In the genomic region with DNA sequence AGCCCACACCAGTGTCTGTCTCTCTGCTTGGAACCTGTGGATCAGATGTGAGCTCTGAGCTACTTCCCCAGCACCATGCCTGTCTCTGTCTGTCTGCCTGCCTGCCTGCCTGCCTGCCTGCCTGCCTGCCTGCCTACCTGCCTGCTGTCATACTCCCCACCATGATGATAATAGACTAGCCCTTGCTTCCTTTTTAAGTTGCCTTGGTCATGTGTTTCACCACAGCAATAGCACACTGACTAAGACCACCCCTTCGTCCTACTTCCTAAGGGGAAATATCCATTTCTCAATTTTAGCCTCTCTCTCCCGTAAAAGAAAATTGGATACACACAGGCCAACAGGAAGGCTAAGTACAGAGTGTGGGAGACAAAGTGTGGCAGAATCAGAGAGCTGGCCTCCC, we compare ENCODE assay signal across 22 mouse cellular contexts. TPM values are rescaled to one million over a fixed set of nuclear protein-coding genes. Genes with fewer than 3 reads are reported as not detected.
DNase-seq lines count a peak whose midpoint lies in the region; ATAC-seq and TF ChIP-seq lines count a peak whose summit lies in the region.
"Had no signal": no experiment of that assay in that cellular context is flagged by ENCODE, and none has a peak within 500 bp of the region (broad histone marks: within the 10 kb centered on the region; RNA-seq: fewer than 3 reads in every experiment).

No protein-coding gene starts in this region.

- DNase-seq in gastrocnemius, adult 2 months, result no peak
- DNase-seq in gastrocnemius, postnatal 36 days, result no peak
- DNase-seq in lung, postnatal 0 days (ENCODE audit: low spot score), result no peak
- no peak for DNase-seq in lung, adult 2 months
- DNase-seq in ovary, postnatal 36 days (ENCODE audit: low spot score), result no peak
- no peak for DNase-seq in MN1 (ENCODE audit: low spot score)
- DNase-seq: adrenal gland, adult 8-10 months; cerebellum, adult 11 months; embryo, embryonic 11 days; heart, postnatal 4 days; layer of hippocampus, postnatal 36 days; retina, postnatal 1 day; thymus, adult 18-20 months; thymus, postnatal 4 days had no signal

- TF ChIP-seq CTCF in gastrocnemius, adult 2 months (IDR thresholded peaks at IDR 0.05), result no peak
- no peak for TF ChIP-seq CTCF in lung, postnatal 0 days (IDR thresholded peaks at IDR 0.05)
- TF ChIP-seq CTCF in lung, adult 2 months (IDR thresholded peaks at IDR 0.05; ENCODE audit: insufficient read depth, low read length), result no peak
- TF ChIP-seq CTCF in small intestine, adult 2 months (IDR thresholded peaks at IDR 0.05; ENCODE audit: extremely low read depth, insufficient read length, insufficient replicate concordance, low read depth, low read length), result no peak

- H3K4me1 ChIP-seq in lung, postnatal 0 days (ENCODE audit: insufficient read depth, low read depth, low read length), result no peaks in the 10 kb centered on the region; the same call in 1 of the 2 replicates
- H3K4me1 ChIP-seq in lung, adult 2 months (ENCODE audit: control insufficient read depth, insufficient read depth, low read length), result peaks cover 6% of the 10 kb centered on the region
- H3K4me1 ChIP-seq in small intestine, adult 2 months (ENCODE audit: control insufficient read depth, insufficient read depth, insufficient read length, low read length), result peaks cover 9% of the 10 kb centered on the region; the same call in 1 of the 2 replicates
- H3K4me1 ChIP-seq: forebrain, embryonic 15.5 days; hindbrain, embryonic 15.5 days; limb, embryonic 13.5 days; stomach, embryonic 15.5 days had no signal

- peak overlapping the region; percentile 14; the same call in 1 of the 2 replicates for H3K4me3 ChIP-seq in gastrocnemius, adult 2 months
- no peak overlapping the region for H3K4me3 ChIP-seq in lung, postnatal 0 days (ENCODE audit: low read depth, low read length)
- no peak overlapping the region for H3K4me3 ChIP-seq in lung, adult 2 months (replicated peaks; ENCODE audit: extremely low read depth, low read depth, low read length)
- no peak overlapping the region for H3K4me3 ChIP-seq in small intestine, adult 2 months (ENCODE audit: low read depth, low read length)
- H3K4me3 ChIP-seq: forebrain, embryonic 15.5 days; hindbrain, embryonic 15.5 days; intestine, embryonic 15.5 days; limb, embryonic 13.5 days; stomach, embryonic 15.5 days had no signal

- no peak for TF ChIP-seq EP300 in lung, postnatal 0 days (IDR thresholded peaks at IDR 0.05)

- H3K9me3 ChIP-seq in lung, postnatal 0 days (ENCODE audit: low read length), result no peaks in the 10 kb centered on the region
- H3K9me3 ChIP-seq: forebrain, embryonic 15.5 days; hindbrain, embryonic 15.5 days; intestine, embryonic 15.5 days; limb, embryonic 13.5 days; stomach, embryonic 15.5 days had no signal

- no peak overlapping the region for H3K4me2 ChIP-seq in lung, postnatal 0 days (replicated peaks; ENCODE audit: low read depth, low read length)
- H3K4me2 ChIP-seq: forebrain, embryonic 15.5 days; hindbrain, embryonic 15.5 days; intestine, embryonic 15.5 days; limb, embryonic 13.5 days; stomach, embryonic 15.5 days had no signal

- intact Hi-C loops in gastrocnemius, adult 2 months (cut with DNase I), result no loop called here
- intact Hi-C loops in gastrocnemius, postnatal 36 days (cut with DNase I), result no loop called here

- peak overlapping the region; percentile 85 for H3K27ac ChIP-seq in gastrocnemius, adult 2 months
- 0 out of 2 replicates have a peak overlapping the region, but pooled peaks have one; percentile 2 for H3K27ac ChIP-seq in lung, postnatal 0 days (ENCODE audit: low read length)
- H3K27ac ChIP-seq in small intestine, adult 2 months (ENCODE audit: insufficient read depth, low read depth, low read length), result 0 out of 2 replicates have a peak overlapping the region, but pooled peaks have one; percentile 11
- H3K27ac ChIP-seq: forebrain, embryonic 15.5 days; hindbrain, embryonic 15.5 days; intestine, embryonic 15.5 days; limb, embryonic 13.5 days; stomach, embryonic 15.5 days had no signal

- H3K36me3 ChIP-seq in lung, postnatal 0 days (ENCODE audit: insufficient read depth, low read length), result peaks cover 5% of the 10 kb centered on the region; the same call in 1 of the 2 replicates
- H3K36me3 ChIP-seq in small intestine, adult 2 months (ENCODE audit: control insufficient read depth, insufficient read depth, low read length), result peaks cover 3% of the 10 kb centered on the region
- H3K36me3 ChIP-seq: intestine, embryonic 15.5 days had no signal

- WGBS in lung, postnatal 0 days, result 64% methylated on average over 2 of the region's 2 CpGs
- WGBS in lung, adult 2 months, result 57% methylated on average over 2 of the region's 2 CpGs
- 74% methylated on average over 2 of the region's 2 CpGs for WGBS in small intestine, adult 2 months

- no peak for TF ChIP-seq POLR2A in lung, adult 2 months (IDR thresholded peaks at IDR 0.05; ENCODE audit: borderline replicate concordance, extremely low read depth, low read depth, low read length)
- no peak for TF ChIP-seq POLR2A in small intestine, adult 2 months (IDR thresholded peaks at IDR 0.05; ENCODE audit: low read depth, low read length)

- no peak for ATAC-seq in lung, postnatal 0 days
- peak; percentile 75 for ATAC-seq in granulocyte monocyte progenitor cell, adult 5-6 weeks (replicated peaks; ENCODE audit: poor library complexity, severe bottlenecking)
- ATAC-seq: forebrain, embryonic 15.5 days; intestine, embryonic 15.5 days; Patski had no signal

- no peaks in the 10 kb centered on the region for H3K27me3 ChIP-seq in lung, postnatal 0 days (replicated peaks; ENCODE audit: insufficient read depth, low read length)
- H3K27me3 ChIP-seq in small intestine, adult 2 months (ENCODE audit: control insufficient read depth, insufficient read depth, low read length), result no peaks in the 10 kb centered on the region
- H3K27me3 ChIP-seq: forebrain, embryonic 15.5 days; hindbrain, embryonic 15.5 days; intestine, embryonic 15.5 days; limb, embryonic 13.5 days; Patski; stomach, embryonic 15.5 days had no signal

- no peak overlapping the region for H3K9ac ChIP-seq in lung, postnatal 0 days (replicated peaks; ENCODE audit: low read depth)
- H3K9ac ChIP-seq: forebrain, embryonic 15.5 days; hindbrain, embryonic 15.5 days; intestine, embryonic 15.5 days; limb, embryonic 13.5 days; stomach, embryonic 15.5 days had no signal

RNA-seq across cellular contexts. Expression of a gene that starts 20.3 kb away (rescaled TPM):
- 100 to 1,000 TPM; 143 to 150 TPM for total RNA-seq in gastrocnemius, adult 2 months (2021)
- 100 to 1,000 TPM; 130 to 135 TPM for total RNA-seq in gastrocnemius, postnatal 36 days (2021)
- 197 and 200 TPM in 2 replicates for polyA plus RNA-seq in lung, postnatal 0 days (2015; fragmentation: Nextera tagmentation; extraction: Ambion mirVana)
- polyA plus RNA-seq in lung, adult 2 months (2012; rRNA removed), result 40.4 and 51.2 TPM in 2 replicates
- total RNA-seq in granulocyte monocyte progenitor cell, adult 5-6 weeks (2014; fragmentation: Nextera tagmentation), result 213 and 244 TPM in 2 replicates
- 110 and 124 TPM in 2 replicates for total RNA-seq in granulocyte monocyte progenitor cell, adult 5-6 weeks (2017)
- 24.3 and 62.7 TPM in 2 replicates for polyA plus RNA-seq in small intestine, adult 2 months (2012; rRNA removed)

RNA-seq across cellular contexts. Expression of a gene that starts 26.3 kb away (rescaled TPM):
- under 1 TPM in 1 of 2 experiments, not detected in 1; 0.05 TPM for total RNA-seq in gastrocnemius, adult 2 months (2021)
- not detected for total RNA-seq in gastrocnemius, postnatal 36 days (2021)
- 0.07 TPM in 1 of 2 replicates, not detected in the other for polyA plus RNA-seq in lung, postnatal 0 days (2015; fragmentation: Nextera tagmentation; extraction: Ambion mirVana)
- polyA plus RNA-seq in lung, adult 2 months (2012; rRNA removed), result 0.02 and 0.07 TPM in 2 replicates
- total RNA-seq in granulocyte monocyte progenitor cell, adult 5-6 weeks (2014; fragmentation: Nextera tagmentation), result 0.92 and 1.6 TPM in 2 replicates
- total RNA-seq in granulocyte monocyte progenitor cell, adult 5-6 weeks (2017), result 0.34 and 0.88 TPM in 2 replicates
- 0.04 and 0.15 TPM in 2 replicates for polyA plus RNA-seq in small intestine, adult 2 months (2012; rRNA removed)

RNA-seq across cellular contexts. Expression of a gene that starts 35.1 kb away (rescaled TPM):
- total RNA-seq in gastrocnemius, adult 2 months (2021), result under 1 TPM in 1 of 2 experiments, not detected in 1; 0.11 TPM
- total RNA-seq in gastrocnemius, postnatal 36 days (2021), result under 1 TPM in 1 of 2 experiments, not detected in 1; 0.26 TPM
- polyA plus RNA-seq in lung, postnatal 0 days (2015; fragmentation: Nextera tagmentation; extraction: Ambion mirVana), result 0.08 and 0.13 TPM in 2 replicates
- polyA plus RNA-seq in lung, adult 2 months (2012; rRNA removed), result 0.91 TPM in 2 replicates
- 3.7 and 7.8 TPM in 2 replicates for total RNA-seq in granulocyte monocyte progenitor cell, adult 5-6 weeks (2014; fragmentation: Nextera tagmentation)
- total RNA-seq in granulocyte monocyte progenitor cell, adult 5-6 weeks (2017), result 1.0 and 3.0 TPM in 2 replicates
- polyA plus RNA-seq in small intestine, adult 2 months (2012; rRNA removed), result 7.1 and 17.2 TPM in 2 replicates

RNA-seq across cellular contexts. Expression of a gene that starts 37.7 kb away (rescaled TPM):
- total RNA-seq in gastrocnemius, adult 2 months (2021), result under 1 TPM in 1 of 2 experiments, not detected in 1; 0.31 TPM
- total RNA-seq in gastrocnemius, postnatal 36 days (2021), result under 1 TPM in 1 of 2 experiments, not detected in 1; 0.20 TPM
- polyA plus RNA-seq in lung, postnatal 0 days (2015; fragmentation: Nextera tagmentation; extraction: Ambion mirVana), result 1.6 TPM in 2 replicates
- 5.7 and 6.2 TPM in 2 replicates for polyA plus RNA-seq in lung, adult 2 months (2012; rRNA removed)
- total RNA-seq in granulocyte monocyte progenitor cell, adult 5-6 weeks (2014; fragmentation: Nextera tagmentation), result 19.4 and 28.6 TPM in 2 replicates
- total RNA-seq in granulocyte monocyte progenitor cell, adult 5-6 weeks (2017), result 26.5 and 41.3 TPM in 2 replicates
- polyA plus RNA-seq in small intestine, adult 2 months (2012; rRNA removed), result 44.4 and 69.7 TPM in 2 replicates

RNA-seq across cellular contexts. Expression of a gene that starts 50.0 kb away (rescaled TPM):
- 1 to 10 TPM; 4.3 to 8.0 TPM for total RNA-seq in gastrocnemius, adult 2 months (2021)
- 1 to 10 TPM; 3.8 to 4.8 TPM for total RNA-seq in gastrocnemius, postnatal 36 days (2021)
- 20.6 and 34.6 TPM in 2 replicates for polyA plus RNA-seq in lung, postnatal 0 days (2015; fragmentation: Nextera tagmentation; extraction: Ambion mirVana)
- polyA plus RNA-seq in lung, adult 2 months (2012; rRNA removed), result 29.1 and 37.2 TPM in 2 replicates
- total RNA-seq in granulocyte monocyte progenitor cell, adult 5-6 weeks (2014; fragmentation: Nextera tagmentation), result 163 and 168 TPM in 2 replicates
- total RNA-seq in granulocyte monocyte progenitor cell, adult 5-6 weeks (2017), result 202 and 226 TPM in 2 replicates
- polyA plus RNA-seq in small intestine, adult 2 months (2012; rRNA removed), result 109 and 121 TPM in 2 replicates

Comparison
In these comparisons a context has a peak if more than half of its experiments do, and no peak if none do; other contexts are left out.
1. H3K27ac ChIP-seq: peak in every context shown above with its lines; median percentile 85 in gastrocnemius, adult 2 months; 11 in small intestine, adult 2 months; 2 in lung, postnatal 0 days.